Mouse (Mus musculus) heart, embryonic 12.5 days (tissue): Measurements from ENCODE around the gene Plekhh2. TPM values are rescaled to one million over a fixed set of nuclear protein-coding genes. Genes with fewer than 3 reads are reported as not detected.

Experiments
- ATAC-seq: fragments of 200-750 bp; cut with Nextera tagmentation; 2 replicates; pipeline ENCODE4 v1.8.0; 2017; ENCODE audit warnings: moderate TSS enrichment, moderate library complexity; ENCODE audit not compliant: insufficient number of reproducible peaks, low FRiP score
- H3K27ac ChIP-seq: fragments of 300-500 bp; sonication (generic); 2 replicates; pipeline ENCODE4 v1.5.1; 2016; ENCODE audit warnings: mild to moderate bottlenecking, moderate library complexity; ENCODE audit not compliant: poor library complexity, severe bottlenecking
- H3K27me3 ChIP-seq: fragments of 300-500 bp; sonication (generic); replicated peaks from 2 replicates; pipeline ENCODE4 v1.6.1; 2016; ENCODE audit warnings: mild to moderate bottlenecking, moderate library complexity
- H3K36me3 ChIP-seq: fragments of 300-500 bp; sonication (generic); 2 replicates; pipeline ENCODE4 v1.6.1; 2016; ENCODE audit warnings: mild to moderate bottlenecking, moderate library complexity
- H3K4me1 ChIP-seq: fragments of 300-500 bp; sonication (generic); replicated peaks from 2 replicates; pipeline ENCODE4 v1.6.1; 2016; ENCODE audit warnings: mild to moderate bottlenecking
- H3K4me2 ChIP-seq: fragments of 300-500 bp; sonication (generic); 2 replicates; pipeline ENCODE4 v1.6.1; 2016; ENCODE audit warnings: mild to moderate bottlenecking, moderate library complexity
- H3K4me3 ChIP-seq: fragments of 300-500 bp; sonication (generic); 2 replicates; pipeline ENCODE4 v1.5.1; 2016; ENCODE audit warnings: mild to moderate bottlenecking
- H3K9ac ChIP-seq: fragments of 300-500 bp; sonication (generic); 2 replicates; pipeline ENCODE4 v1.6.1; 2016; ENCODE audit warnings: mild to moderate bottlenecking, moderate library complexity
- H3K9me3 ChIP-seq: fragments of 300-500 bp; sonication (generic); replicated peaks from 2 replicates; pipeline ENCODE4 v1.6.1; 2016; ENCODE audit warnings: mild to moderate bottlenecking, moderate library complexity
- WGBS: fragments of 180-500 bp; shearing (Covaris S2); methylation state at CpG from one replicate; pipeline ENCODE4 v1.1.7; 2016; 5-methylcytosine and 5-hydroxymethylcytosine counted together
- polyA plus RNA-seq: library from polyadenylated mRNA; unstranded; fragments of >200 nt; fragmentation: Nextera tagmentation; extraction: Ambion mirVana; gene quantifications from 2 replicates; pipeline ENCODE4 v1.2.1, GENCODE M21; 2016

The Plekhh2 gene
- polyA plus RNA-seq, 1 experiment from 2014 or later: 3.3 TPM

DNA sequence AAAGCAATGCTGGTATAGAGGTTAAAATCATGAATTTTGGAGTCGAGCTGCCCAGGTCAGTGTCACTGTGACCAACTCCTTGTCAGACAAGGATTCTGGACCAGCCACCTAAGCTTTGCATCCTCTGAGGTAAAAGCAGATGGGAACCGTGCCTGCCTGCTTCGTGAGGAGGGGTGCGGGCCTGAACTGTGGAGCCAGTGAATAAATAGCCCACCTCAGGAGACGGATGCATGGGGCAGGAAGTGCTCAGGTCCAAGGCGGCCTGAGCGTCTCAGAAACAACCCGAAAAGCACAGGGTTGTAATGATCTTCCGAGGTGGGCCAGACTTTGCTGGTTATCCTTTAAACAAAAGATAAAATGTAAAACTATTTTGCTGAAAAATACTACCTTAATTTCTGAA is 133.4 kb downstream of the Plekhh2 start:
- Histone ChIP-seq H3K36me3 (no peaks in the 10 kb centered on the region), H3K27ac (no peak overlapping the region), H3K4me1 (peaks cover 22% of the 10 kb centered on the region), H3K4me2 (no peak overlapping the region), H3K4me3 (no peak overlapping the region), H3K9me3 (no peaks in the 10 kb centered on the region), H3K9ac (no peak overlapping the region), H3K27me3 (no peaks in the 10 kb centered on the region)
- 42% methylated on average over 9 of the region's 9 CpGs for WGBS
- ATAC-seq: no peak

DNA sequence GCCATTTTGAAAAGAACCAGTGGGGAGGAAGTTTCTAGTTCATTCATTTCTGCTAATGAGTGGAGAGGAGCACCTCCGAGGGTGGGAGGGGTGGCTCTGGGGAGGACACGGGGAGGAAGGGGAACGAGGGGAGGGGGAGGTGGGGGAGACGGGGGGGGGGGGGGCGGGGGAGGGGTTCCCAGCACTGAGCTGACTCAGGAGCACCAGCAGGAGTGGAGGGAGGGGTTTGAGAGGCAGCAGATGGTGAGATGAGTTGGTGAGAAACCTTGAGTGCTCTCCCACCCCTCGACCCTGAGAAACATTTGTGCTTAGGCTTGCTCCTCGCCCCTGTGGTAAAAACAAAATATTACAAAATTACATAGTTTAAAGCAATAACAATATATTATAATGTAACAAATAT is 134.2 kb downstream of the Plekhh2 start:
- H3K27ac ChIP-seq: no peak overlapping the region
- WGBS: 14% methylated on average over 5 of the region's 7 CpGs
- no peaks in the 10 kb centered on the region for H3K36me3 ChIP-seq
- no peak overlapping the region for H3K9ac ChIP-seq
- H3K4me3 ChIP-seq: no peak overlapping the region
- ATAC-seq: no peak
- no peaks in the 10 kb centered on the region for H3K9me3 ChIP-seq
- peaks cover 21% of the 10 kb centered on the region for H3K4me1 ChIP-seq
- H3K27me3 ChIP-seq: no peaks in the 10 kb centered on the region
- H3K4me2 ChIP-seq: no peak overlapping the region

DNA sequence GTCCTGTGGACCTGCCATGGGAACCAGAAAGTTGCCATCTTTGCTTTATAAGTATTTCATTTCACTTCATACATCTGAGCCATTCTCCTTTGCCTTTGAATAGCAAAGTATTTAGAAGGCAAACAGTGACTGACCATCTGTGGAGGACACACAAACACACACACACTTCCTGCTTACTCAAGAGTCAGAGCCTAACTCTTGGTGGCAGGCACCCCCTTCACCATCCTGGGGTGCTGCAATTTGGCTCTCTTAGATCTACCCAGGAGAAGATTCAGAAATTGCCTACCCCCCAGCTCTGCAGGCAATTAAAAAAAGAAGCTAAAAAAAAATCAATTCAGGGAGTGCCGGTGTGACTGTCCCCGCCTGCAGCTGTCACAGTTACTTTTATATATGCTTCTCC is 134.8 kb downstream of the Plekhh2 start:
- ATAC-seq: no peak
- WGBS: 59% methylated on average over 2 of the region's 2 CpGs
- H3K4me3 ChIP-seq: no peak overlapping the region
- H3K27ac ChIP-seq: no peak overlapping the region
- H3K9me3 ChIP-seq: no peaks in the 10 kb centered on the region
- no peak overlapping the region for H3K9ac ChIP-seq
- no peaks in the 10 kb centered on the region for H3K36me3 ChIP-seq
- peaks cover 23% of the 10 kb centered on the region for H3K4me1 ChIP-seq
- H3K4me2 ChIP-seq: no peak overlapping the region
- H3K27me3 ChIP-seq: no peaks in the 10 kb centered on the region

DNA sequence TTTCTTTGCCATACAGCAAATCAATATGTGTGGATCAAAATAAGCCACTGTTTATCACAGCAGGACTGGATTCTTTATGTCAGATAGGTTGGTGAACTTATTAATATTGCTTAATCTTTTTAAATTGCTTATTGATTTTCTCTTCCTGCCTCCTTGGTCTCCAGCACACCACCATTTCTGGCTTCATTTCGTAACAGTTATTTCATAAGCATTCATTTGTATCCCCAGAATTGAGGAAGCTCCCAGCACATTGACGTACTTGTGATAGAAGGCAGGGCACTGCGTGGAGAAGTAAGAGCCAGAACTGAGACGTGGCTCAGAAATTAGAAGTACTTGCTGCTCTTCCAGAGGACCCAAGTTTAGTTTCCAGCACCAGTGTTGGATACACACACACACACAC is 135.9 kb downstream of the Plekhh2 start:
- no peak for ATAC-seq
- H3K9ac ChIP-seq: no peak overlapping the region
- H3K4me3 ChIP-seq: no peak overlapping the region
- H3K27ac ChIP-seq: no peak overlapping the region
- H3K9me3 ChIP-seq: no peaks in the 10 kb centered on the region
- WGBS: 82% methylated on average over 4 of the region's 4 CpGs
- peaks cover 28% of the 10 kb centered on the region for H3K4me1 ChIP-seq
- H3K27me3 ChIP-seq: no peaks in the 10 kb centered on the region
- no peaks in the 10 kb centered on the region for H3K36me3 ChIP-seq
- no peak overlapping the region for H3K4me2 ChIP-seq

DNA sequence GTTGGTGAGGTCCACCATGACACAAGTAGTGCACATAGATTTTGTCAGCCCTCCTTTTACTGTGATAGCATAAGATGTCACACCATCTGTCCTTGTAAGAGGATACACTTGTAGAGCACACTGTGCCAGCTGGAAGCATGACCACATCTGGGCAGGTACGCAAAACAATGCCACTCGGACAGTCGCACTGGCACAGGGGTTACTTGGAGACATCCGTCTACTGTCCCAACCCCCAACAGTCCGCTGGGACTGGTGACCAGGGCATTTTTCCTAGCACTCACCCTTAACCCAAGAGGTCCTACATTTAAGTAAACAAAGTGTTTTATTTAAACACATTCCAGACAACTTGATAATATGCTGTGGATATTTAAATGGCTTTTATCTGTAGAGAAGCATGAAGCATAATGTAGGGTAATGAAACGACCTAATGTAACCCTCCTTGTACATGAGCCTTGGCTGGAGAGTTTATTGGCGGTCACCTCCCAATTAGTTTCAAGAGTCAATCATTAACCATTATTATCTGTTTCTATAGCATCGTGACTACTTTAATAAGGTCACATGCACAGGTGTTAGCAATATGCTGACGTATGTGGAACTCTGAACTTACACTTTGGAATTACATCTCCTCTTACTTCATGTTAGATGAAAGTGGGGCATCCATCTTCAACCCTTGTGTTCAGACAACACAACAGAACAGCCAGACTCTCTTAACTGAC is 138.8 kb downstream of the Plekhh2 start:
- Histone ChIP-seq H3K4me2 (no peak overlapping the region), H3K4me3 (no peak overlapping the region), H3K9me3 (no peaks in the 10 kb centered on the region), H3K27me3 (no peaks in the 10 kb centered on the region), H3K27ac (no peak overlapping the region), H3K9ac (no peak overlapping the region), H3K4me1 (peaks cover 7% of the 10 kb centered on the region), H3K36me3 (no peaks in the 10 kb centered on the region)
- WGBS: 89% methylated on average over 9 of the region's 9 CpGs
- ATAC-seq: no peak

DNA sequence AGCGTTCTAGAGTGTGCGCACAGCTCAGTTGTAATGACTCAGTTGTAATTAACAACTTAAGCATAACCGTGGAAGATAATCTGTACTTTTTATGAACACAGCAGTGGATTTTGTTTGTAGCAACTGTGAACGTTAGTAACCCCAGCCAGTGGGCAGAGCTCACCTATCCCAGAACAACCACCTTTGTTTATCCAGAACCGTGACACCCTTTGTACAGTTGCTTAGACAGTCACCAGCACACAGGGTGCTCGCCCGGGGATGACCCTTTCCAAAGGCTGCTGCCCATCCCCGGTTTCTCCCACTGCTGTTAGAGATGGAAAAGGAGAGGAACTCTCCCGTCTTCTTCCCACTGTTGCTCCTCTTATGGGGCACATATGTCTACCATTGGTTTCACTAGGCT is 141.8 kb downstream of the Plekhh2 start:
- peaks cover 7% of the 10 kb centered on the region for H3K4me1 ChIP-seq
- H3K36me3 ChIP-seq: no peaks in the 10 kb centered on the region
- no peaks in the 10 kb centered on the region for H3K9me3 ChIP-seq
- H3K4me2 ChIP-seq: no peak overlapping the region
- H3K9ac ChIP-seq: no peak overlapping the region
- WGBS: 83% methylated on average over 9 of the region's 9 CpGs
- H3K27ac ChIP-seq: no peak overlapping the region
- no peaks in the 10 kb centered on the region for H3K27me3 ChIP-seq
- no peak overlapping the region for H3K4me3 ChIP-seq
- ATAC-seq: no peak

DNA sequence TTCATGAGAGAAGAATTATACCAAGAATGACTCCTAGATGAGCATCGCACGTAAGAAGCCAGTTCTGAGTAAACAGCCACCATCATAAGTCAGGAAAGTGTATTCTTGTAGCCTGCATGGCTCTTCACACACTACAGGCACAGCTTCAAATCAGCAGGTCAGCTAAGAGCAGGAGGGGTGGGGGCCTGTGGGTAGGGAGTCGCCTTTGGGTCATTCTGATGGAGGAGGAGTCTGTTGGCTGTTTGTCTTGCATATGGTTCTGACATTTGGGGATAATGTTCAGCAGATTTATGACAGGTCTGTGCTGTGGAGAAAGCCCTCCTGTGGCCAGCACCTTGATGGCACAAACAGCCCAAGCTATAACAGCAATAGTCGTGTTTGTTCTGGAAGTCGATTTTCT is 144.5 kb downstream of the Plekhh2 start:
- Histone ChIP-seq H3K4me1 (peaks cover 7% of the 10 kb centered on the region), H3K4me3 (no peak overlapping the region), H3K36me3 (no peaks in the 10 kb centered on the region), H3K27ac (no peak overlapping the region), H3K9ac (no peak overlapping the region), H3K9me3 (no peaks in the 10 kb centered on the region), H3K4me2 (no peak overlapping the region), H3K27me3 (no peaks in the 10 kb centered on the region)
- ATAC-seq: no peak
- 73% methylated on average over 5 of the region's 5 CpGs for WGBS

DNA sequence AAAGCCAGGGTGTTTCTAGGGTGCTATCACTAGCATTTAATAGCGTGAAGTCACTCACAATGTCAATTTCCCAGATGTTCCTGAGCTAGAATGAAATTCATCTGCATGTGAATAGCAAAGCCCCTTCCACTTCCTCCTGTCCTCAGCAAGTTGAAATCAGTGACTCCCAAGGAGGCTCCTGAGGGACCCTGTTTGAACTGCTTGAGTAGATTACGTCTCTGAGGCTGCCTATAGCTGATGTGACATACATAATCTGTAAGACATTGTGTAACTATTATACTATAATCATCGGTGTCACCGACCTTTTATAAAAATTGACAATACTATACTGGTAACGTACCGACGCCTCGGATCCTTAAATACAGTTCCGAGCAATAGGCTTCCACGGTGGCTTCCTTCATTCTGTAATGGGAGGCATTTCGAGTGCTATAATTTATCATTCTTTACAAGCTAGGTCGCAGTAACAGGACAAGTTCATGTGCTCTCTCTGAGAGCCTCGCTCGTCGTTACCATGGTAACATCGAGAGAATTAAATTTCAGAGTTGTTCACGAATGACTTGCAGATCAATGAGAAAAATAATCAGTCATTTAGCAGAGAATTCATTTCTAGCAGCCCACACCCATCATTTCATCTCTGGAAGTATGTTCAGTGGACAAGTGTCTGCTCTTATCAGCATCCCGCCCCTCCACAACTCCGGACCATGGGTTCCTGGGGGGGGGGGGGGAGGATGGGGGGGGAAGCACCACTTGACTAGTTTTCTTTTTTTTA is 145.1 kb downstream of the Plekhh2 start:
- H3K4me1 ChIP-seq: peaks cover 1% of the 10 kb centered on the region
- H3K4me3 ChIP-seq: no peak overlapping the region
- no peaks in the 10 kb centered on the region for H3K9me3 ChIP-seq
- no peak overlapping the region for H3K9ac ChIP-seq
- no peak overlapping the region for H3K27ac ChIP-seq
- no peak for ATAC-seq
- H3K27me3 ChIP-seq: no peaks in the 10 kb centered on the region
- H3K4me2 ChIP-seq: no peak overlapping the region
- 75% methylated on average over 19 of the region's 19 CpGs for WGBS
- H3K36me3 ChIP-seq: no peaks in the 10 kb centered on the region

DNA sequence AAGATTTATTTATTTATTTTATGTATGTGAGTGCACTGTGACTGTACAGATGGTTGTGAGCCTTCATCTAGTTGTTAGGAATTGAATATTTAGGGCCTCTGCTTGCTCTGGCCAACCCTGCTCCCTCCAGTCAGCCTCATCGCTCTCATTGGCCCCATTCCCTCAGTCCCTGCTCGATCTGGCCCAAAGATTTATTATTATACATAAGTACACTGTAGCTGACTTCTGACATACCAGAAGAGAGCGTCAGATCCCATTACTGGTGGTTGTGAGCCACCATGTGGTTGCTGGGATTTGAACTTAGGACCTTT is 145.7 kb downstream of the Plekhh2 start:
- H3K36me3 ChIP-seq: no peaks in the 10 kb centered on the region
- no peak overlapping the region for H3K9ac ChIP-seq
- H3K27ac ChIP-seq: no peak overlapping the region
- H3K4me3 ChIP-seq: no peak overlapping the region
- H3K4me2 ChIP-seq: no peak overlapping the region
- WGBS: 80% methylated on average over 3 of the region's 3 CpGs
- H3K27me3 ChIP-seq: no peaks in the 10 kb centered on the region
- H3K9me3 ChIP-seq: no peaks in the 10 kb centered on the region
- H3K4me1 ChIP-seq: no peaks in the 10 kb centered on the region
- no peak for ATAC-seq

DNA sequence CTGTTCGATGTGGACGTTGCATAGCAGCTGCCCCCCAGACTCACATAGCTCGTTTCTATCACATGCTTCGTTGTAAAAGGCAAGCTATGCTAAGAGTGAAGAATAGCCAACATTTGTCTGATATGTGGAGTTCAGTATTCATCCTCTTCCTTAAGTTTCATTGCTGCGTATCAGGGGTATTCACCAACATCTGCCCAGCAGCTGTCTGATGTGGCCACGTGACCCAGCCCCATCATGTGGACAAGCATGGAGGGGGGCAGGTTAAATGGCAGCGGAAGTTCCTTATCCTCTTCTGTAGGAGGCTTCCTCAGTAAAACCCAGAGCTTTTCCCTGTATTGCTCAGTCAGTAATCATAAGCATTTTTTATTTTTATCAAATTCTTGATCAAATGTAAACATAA is 146.1 kb downstream of the Plekhh2 start:
- Histone ChIP-seq H3K4me2 (no peak overlapping the region), H3K9me3 (no peaks in the 10 kb centered on the region), H3K27me3 (no peaks in the 10 kb centered on the region), H3K36me3 (no peaks in the 10 kb centered on the region), H3K4me3 (no peak overlapping the region), H3K9ac (no peak overlapping the region), H3K4me1 (no peaks in the 10 kb centered on the region), H3K27ac (no peak overlapping the region)
- 71% methylated on average over 7 of the region's 7 CpGs for WGBS
- ATAC-seq: no peak

DNA sequence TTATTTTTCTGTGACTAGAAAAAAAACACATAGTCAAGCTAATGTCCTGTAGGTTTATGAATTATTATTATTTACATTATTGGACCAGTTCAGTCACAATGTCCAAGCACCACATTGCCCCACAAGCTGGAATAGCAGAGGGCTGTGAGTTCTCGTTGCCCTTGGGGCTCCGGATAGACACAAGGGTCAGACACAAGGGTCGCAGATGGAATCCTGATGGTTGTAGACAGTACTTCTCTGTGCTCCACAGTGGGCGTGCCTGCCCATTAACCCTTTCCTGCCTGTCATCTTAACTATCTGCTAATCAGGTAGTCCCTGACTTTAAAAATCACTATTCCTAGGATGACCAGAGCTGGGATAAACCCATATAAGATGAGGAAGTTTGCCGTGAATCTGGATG is 146.5 kb downstream of the Plekhh2 start:
- H3K4me3 ChIP-seq: no peak overlapping the region
- no peaks in the 10 kb centered on the region for H3K27me3 ChIP-seq
- H3K9me3 ChIP-seq: no peaks in the 10 kb centered on the region
- H3K4me1 ChIP-seq: no peaks in the 10 kb centered on the region
- WGBS: 41% methylated on average over 5 of the region's 5 CpGs
- no peak overlapping the region for H3K27ac ChIP-seq
- H3K36me3 ChIP-seq: no peaks in the 10 kb centered on the region
- ATAC-seq: no peak
- no peak overlapping the region for H3K4me2 ChIP-seq
- H3K9ac ChIP-seq: no peak overlapping the region

DNA sequence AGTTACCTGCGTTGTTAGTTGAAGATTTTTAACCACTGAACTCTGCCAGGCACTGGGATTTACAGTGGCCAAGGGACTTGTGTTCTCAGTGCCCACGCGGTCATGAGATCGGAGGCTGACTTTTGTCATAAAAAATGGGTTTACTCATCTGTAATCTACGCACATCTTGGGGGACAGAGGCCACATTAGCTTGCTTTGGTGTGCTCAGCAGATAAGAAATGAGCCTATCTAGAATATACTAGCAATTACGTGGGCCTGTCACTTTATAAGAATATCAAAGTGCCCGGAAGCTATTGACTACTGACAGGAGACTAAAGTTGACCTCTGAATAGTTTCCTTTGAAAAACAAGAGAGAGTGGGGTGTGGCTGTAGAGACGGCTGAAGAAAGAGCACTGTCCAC is 147.3 kb downstream of the Plekhh2 start:
- no peak overlapping the region for H3K9ac ChIP-seq
- H3K4me3 ChIP-seq: no peak overlapping the region
- H3K4me2 ChIP-seq: no peak overlapping the region
- no peak overlapping the region for H3K27ac ChIP-seq
- H3K4me1 ChIP-seq: no peaks in the 10 kb centered on the region
- ATAC-seq: no peak
- H3K9me3 ChIP-seq: no peaks in the 10 kb centered on the region
- 73% methylated on average over 8 of the region's 8 CpGs for WGBS
- no peaks in the 10 kb centered on the region for H3K27me3 ChIP-seq
- H3K36me3 ChIP-seq: no peaks in the 10 kb centered on the region
